7 mouse cellular contexts compared by ENCODE assay signal in the genomic region with DNA sequence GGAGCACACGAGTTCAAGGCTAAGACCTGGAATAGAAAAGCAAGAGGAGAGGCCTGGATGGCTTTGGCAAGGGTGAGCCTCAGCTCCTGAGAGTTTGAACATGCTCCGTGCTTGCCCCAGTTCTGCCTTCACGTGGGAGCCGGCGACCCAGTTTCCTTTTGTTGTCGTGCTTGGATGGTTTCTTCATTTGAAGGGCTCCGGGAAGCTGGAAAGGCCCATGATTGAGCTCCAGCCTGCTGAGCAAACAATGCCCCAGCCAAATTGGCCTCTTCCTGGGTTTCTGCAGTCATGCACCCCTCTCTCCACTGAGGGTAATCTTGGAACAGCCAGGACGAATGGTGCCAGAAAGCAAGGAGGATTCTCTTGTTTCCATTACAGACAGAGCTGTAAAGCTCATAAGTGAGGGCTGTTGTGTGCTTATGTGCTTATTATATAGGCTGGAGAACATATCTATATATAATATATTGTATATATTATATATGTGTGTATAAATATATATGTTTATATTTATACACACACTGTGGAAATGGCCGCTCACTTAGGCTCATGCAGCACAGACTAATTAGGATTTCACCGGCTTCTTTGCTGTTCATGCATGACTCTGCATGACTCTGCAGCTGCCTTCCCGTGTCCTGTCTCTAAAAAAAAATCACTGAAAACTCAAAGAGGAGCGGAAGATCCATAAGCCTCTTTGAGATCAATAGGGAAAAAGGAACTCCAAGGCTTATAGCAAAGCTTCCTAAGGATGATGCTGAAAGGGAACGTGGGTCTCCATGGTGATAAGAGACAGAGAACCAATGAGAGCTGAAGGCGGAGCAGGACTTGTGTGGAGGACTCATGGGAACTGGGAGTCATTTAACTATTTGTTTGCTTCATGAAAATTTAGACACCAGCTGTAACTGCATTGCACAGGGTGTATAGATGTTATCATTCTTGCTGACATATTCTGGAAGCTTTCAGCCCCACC. TPM values are rescaled to one million over a fixed set of nuclear protein-coding genes. Genes with fewer than 3 reads are reported as not detected.
DNase-seq lines count a peak whose midpoint lies in the region; ATAC-seq lines count a peak whose summit lies in the region.

No protein-coding gene starts in this region.

- H3K4me1 ChIP-seq in neural tube, embryonic 12.5 days = peaks cover 10% of the 10 kb centered on the region
- peaks cover 18% of the 10 kb centered on the region for H3K4me1 ChIP-seq in forebrain, embryonic 15.5 days
- peaks cover 23% of the 10 kb centered on the region for H3K4me1 ChIP-seq in midbrain, embryonic 16.5 days (ENCODE audit: control insufficient read depth, insufficient read depth, low read length)

- DNase-seq in neural tube, embryonic 10.5 days (ENCODE audit: extremely low spot score, low spot score) = no peak
- DNase-seq in layer of hippocampus, adult 18-20 months (ENCODE audit: low spot score in 2 of 2) = peak; percentile 61 to 70
- no peak for DNase-seq in T-cell, adult 2 months (ENCODE audit: low spot score)
- DNase-seq in adrenal gland, adult 18-20 months (ENCODE audit: low spot score in 2 of 2) = no peak

- H3K27ac ChIP-seq in neural tube, embryonic 12.5 days = no peak overlapping the region
- peak overlapping the region; percentile 73 for H3K27ac ChIP-seq in forebrain, embryonic 15.5 days (replicated peaks)
- H3K27ac ChIP-seq in midbrain, embryonic 16.5 days (ENCODE audit: low read length) = peak overlapping the region; percentile 83

- peak; percentile 78 for ATAC-seq in neural tube, embryonic 12.5 days (ENCODE audit: low FRiP score, low read depth)
- ATAC-seq in forebrain, embryonic 15.5 days (replicated peaks) = peak; percentile 96
- ATAC-seq in midbrain, embryonic 16.5 days = peak; percentile 96

- peak overlapping the region; percentile 7 for H3K4me2 ChIP-seq in neural tube, embryonic 12.5 days (replicated peaks)
- peak overlapping the region; percentile 43 for H3K4me2 ChIP-seq in forebrain, embryonic 15.5 days (replicated peaks)
- H3K4me2 ChIP-seq in midbrain, embryonic 16.5 days (ENCODE audit: low read length) = peak overlapping the region; percentile 54

- H3K36me3 ChIP-seq in neural tube, embryonic 12.5 days = no peaks in the 10 kb centered on the region
- no peaks in the 10 kb centered on the region for H3K36me3 ChIP-seq in forebrain, embryonic 15.5 days
- H3K36me3 ChIP-seq in midbrain, embryonic 16.5 days (ENCODE audit: control insufficient read depth, insufficient read depth, low read length) = peaks cover 2% of the 10 kb centered on the region; the same call in 1 of the 2 replicates

- 46% methylated on average over 14 of the region's 14 CpGs for WGBS in neural tube, embryonic 12.5 days
- 20% methylated on average over 14 of the region's 14 CpGs for WGBS in forebrain, embryonic 15.5 days
- 17% methylated on average over 14 of the region's 14 CpGs for WGBS in midbrain, embryonic 16.5 days

- no peaks in the 10 kb centered on the region for H3K9me3 ChIP-seq in neural tube, embryonic 12.5 days
- H3K9me3 ChIP-seq in forebrain, embryonic 15.5 days = no peaks in the 10 kb centered on the region
- H3K9me3 ChIP-seq in midbrain, embryonic 16.5 days (replicated peaks; ENCODE audit: control insufficient read depth, low read length, poor library complexity, severe bottlenecking) = no peaks in the 10 kb centered on the region

- no peak overlapping the region for H3K9ac ChIP-seq in neural tube, embryonic 12.5 days
- peak overlapping the region; percentile 35 for H3K9ac ChIP-seq in forebrain, embryonic 15.5 days (replicated peaks)
- H3K9ac ChIP-seq in midbrain, embryonic 16.5 days (ENCODE audit: low read depth, low read length) = peak overlapping the region; percentile 45

- no peak overlapping the region for H3K4me3 ChIP-seq in neural tube, embryonic 12.5 days
- peak overlapping the region; percentile 34 for H3K4me3 ChIP-seq in forebrain, embryonic 15.5 days
- peak overlapping the region; percentile 31 for H3K4me3 ChIP-seq in midbrain, embryonic 16.5 days (ENCODE audit: low read depth, low read length)

- no peaks in the 10 kb centered on the region for H3K27me3 ChIP-seq in neural tube, embryonic 12.5 days (replicated peaks)
- H3K27me3 ChIP-seq in forebrain, embryonic 15.5 days = no peaks in the 10 kb centered on the region
- no peaks in the 10 kb centered on the region for H3K27me3 ChIP-seq in midbrain, embryonic 16.5 days (ENCODE audit: control insufficient read depth, insufficient read depth, low read depth, low read length)

RNA-seq across cellular contexts. Expression of a gene that starts 13.1 kb away (rescaled TPM):
- polyA plus RNA-seq in neural tube, embryonic 12.5 days (2016; fragmentation: Nextera tagmentation; extraction: Ambion mirVana) = 0.37 and 0.55 TPM in 2 replicates
- 0.73 and 0.83 TPM in 2 replicates for polyA plus RNA-seq in forebrain, embryonic 15.5 days (2015; fragmentation: Nextera tagmentation; extraction: Ambion mirVana)
- 10 to 100 TPM; 88.7 to 90.1 TPM for total RNA-seq in layer of hippocampus, adult 18-20 months (2021)
- polyA plus RNA-seq in midbrain, embryonic 16.5 days (2015; fragmentation: Nextera tagmentation; extraction: Ambion mirVana) = 1.6 TPM in 2 replicates
- total RNA-seq in adrenal gland, adult 18-20 months (2021) = 1 to 10 TPM in 1 of 2 experiments, under 1 TPM in 1; 0.66 to 1.1 TPM

Comparison
In these comparisons a context has a peak if more than half of its experiments do, and no peak if none do; other contexts are left out.
1. DNase-seq: peak in layer of hippocampus, adult 18-20 months (2 of 2); none in neural tube, embryonic 10.5 days (single experiment), T-cell, adult 2 months (single experiment) and adrenal gland, adult 18-20 months (0 of 2).
2. Peak in every context shown above with its lines, with median percentiles within 50 percentile points of each other: ATAC-seq and H3K4me2 ChIP-seq.